Mouse (Mus musculus): Measurements from ENCODE around the gene Slc22a8. TPM values are rescaled to one million over a fixed set of nuclear protein-coding genes. Genes with fewer than 3 reads are reported as not detected.

The Slc22a8 gene
- polyA plus RNA-seq, 1 experiment from 2014 or later, result 0.62 TPM

- no peak for ATAC-seq (ENCODE audit: low FRiP score, low read depth)
- Histone ChIP-seq H3K36me3 (no peaks in the 10 kb centered on the region), H3K27ac (no peak overlapping the region), H3K4me3 (no peak overlapping the region), H3K9me3 (no peaks in the 10 kb centered on the region), H3K27me3 (replicated peaks) (no peaks in the 10 kb centered on the region), H3K9ac (no peak overlapping the region), H3K4me1 (no peaks in the 10 kb centered on the region), H3K4me2 (replicated peaks) (no peak overlapping the region)
- WGBS, result 79% methylated on average over 3 of the region's 3 CpGs
Observed at GRCm38 (mm10) chr19:8602914-8603313, 11.9 kb downstream of the Slc22a8 start.

GRCm38 (mm10) chr19:8604536-8605240 lies 13.6 kb downstream of the Slc22a8 start:
- no peak overlapping the region for H3K9ac ChIP-seq

GRCm38 (mm10) chr19:8605241-8605558 lies 14.1 kb downstream of the Slc22a8 start:
- Histone ChIP-seq H3K4me1 (no peaks in the 10 kb centered on the region), H3K27me3 (replicated peaks) (no peaks in the 10 kb centered on the region), H3K27ac (no peak overlapping the region), H3K4me2 (replicated peaks) (no peak overlapping the region), H3K36me3 (no peaks in the 10 kb centered on the region), H3K9me3 (no peaks in the 10 kb centered on the region), H3K4me3 (no peak overlapping the region), H3K9ac (no peak overlapping the region)
- no peak for ATAC-seq (ENCODE audit: low FRiP score, low read depth)
- WGBS, result 88% methylated on average over 3 of the region's 3 CpGs

More at GRCm38 (mm10) chr19:8604536-8605240, 13.6 kb downstream of the Slc22a8 start:
- Histone ChIP-seq H3K4me2 (replicated peaks) (no peak overlapping the region), H3K9me3 (no peaks in the 10 kb centered on the region), H3K36me3 (no peaks in the 10 kb centered on the region), H3K27ac (no peak overlapping the region), H3K4me1 (no peaks in the 10 kb centered on the region), H3K4me3 (no peak overlapping the region), H3K27me3 (replicated peaks) (no peaks in the 10 kb centered on the region)
- ATAC-seq (ENCODE audit: low FRiP score, low read depth), result no peak
- WGBS, result 92% methylated on average over 8 of the region's 8 CpGs

GRCm38 (mm10) chr19:8611358-8612123 lies 20.5 kb downstream of the Slc22a8 start:
- H3K4me3 ChIP-seq, result no peak overlapping the region
- H3K27me3 ChIP-seq (replicated peaks), result no peaks in the 10 kb centered on the region
- no peaks in the 10 kb centered on the region for H3K36me3 ChIP-seq
- no peak overlapping the region for H3K9ac ChIP-seq
- H3K27ac ChIP-seq, result no peak overlapping the region
- no peak for ATAC-seq (ENCODE audit: low FRiP score, low read depth)
- no peaks in the 10 kb centered on the region for H3K4me1 ChIP-seq
- H3K9me3 ChIP-seq, result no peaks in the 10 kb centered on the region
- no peak overlapping the region for H3K4me2 ChIP-seq (replicated peaks)
- WGBS, result 88% methylated on average over 8 of the region's 8 CpGs

- H3K36me3 ChIP-seq, result no peaks in the 10 kb centered on the region
- no peak overlapping the region for H3K27ac ChIP-seq
- no peak overlapping the region for H3K4me2 ChIP-seq (replicated peaks)
- H3K9ac ChIP-seq, result no peak overlapping the region
- no peaks in the 10 kb centered on the region for H3K27me3 ChIP-seq (replicated peaks)
- WGBS, result 80% methylated on average over 2 of the region's 2 CpGs
- ATAC-seq (ENCODE audit: low FRiP score, low read depth), result no peak
- H3K4me3 ChIP-seq, result no peak overlapping the region
- no peaks in the 10 kb centered on the region for H3K4me1 ChIP-seq
- no peaks in the 10 kb centered on the region for H3K9me3 ChIP-seq
Observed at GRCm38 (mm10) chr19:8613111-8613510, 22.1 kb downstream of the Slc22a8 start.

GRCm38 (mm10) chr19:8614343-8614742 lies 23.3 kb downstream of the Slc22a8 start:
- Histone ChIP-seq H3K4me2 (replicated peaks) (no peak overlapping the region), H3K36me3 (no peaks in the 10 kb centered on the region), H3K9ac (no peak overlapping the region), H3K4me3 (no peak overlapping the region), H3K27ac (no peak overlapping the region), H3K9me3 (no peaks in the 10 kb centered on the region), H3K27me3 (replicated peaks) (no peaks in the 10 kb centered on the region), H3K4me1 (no peaks in the 10 kb centered on the region)
- ATAC-seq (ENCODE audit: low FRiP score, low read depth), result no peak
- 55% methylated on average over 2 of the region's 2 CpGs for WGBS

GRCm38 (mm10) chr19:8616314-8616713 lies 25.3 kb downstream of the Slc22a8 start:
- Histone ChIP-seq H3K4me3 (no peak overlapping the region), H3K9me3 (no peaks in the 10 kb centered on the region), H3K4me2 (replicated peaks) (no peak overlapping the region), H3K4me1 (no peaks in the 10 kb centered on the region), H3K9ac (no peak overlapping the region), H3K36me3 (no peaks in the 10 kb centered on the region), H3K27ac (no peak overlapping the region), H3K27me3 (replicated peaks) (no peaks in the 10 kb centered on the region)
- ATAC-seq (ENCODE audit: low FRiP score, low read depth), result no peak
- WGBS, result 75% methylated on average over 4 of the region's 4 CpGs

GRCm38 (mm10) chr19:8617904-8618303 lies 26.9 kb downstream of the Slc22a8 start, which contains the start of gene Slc22a6:
Gene Slc22a6 (plus strand): TSS chr19:8618039.
- no peak within 1 kb of the TSS for H3K4me2 ChIP-seq (replicated peaks)
- H3K27me3 ChIP-seq (replicated peaks), result no peaks in the 10 kb centered on the region
- no peaks in the 10 kb centered on the region for H3K4me1 ChIP-seq
- H3K9ac ChIP-seq, result no peak within 1 kb of the TSS
- H3K36me3 ChIP-seq, result no peaks in the 10 kb centered on the region
- H3K4me3 ChIP-seq, result no peak within 1 kb of the TSS
- 24% methylated on average over 7 of the region's 7 CpGs for WGBS
- no peak within 1 kb of the TSS for H3K27ac ChIP-seq
- ATAC-seq (ENCODE audit: low FRiP score, low read depth), result no peak
- no peaks in the 10 kb centered on the region for H3K9me3 ChIP-seq

GRCm38 (mm10) chr19:8621098-8621497 lies 30.0 kb downstream of the Slc22a8 start:
- H3K9me3 ChIP-seq, result no peaks in the 10 kb centered on the region
- 93% methylated on average over 7 of the region's 7 CpGs for WGBS
- no peak for ATAC-seq (ENCODE audit: low FRiP score, low read depth)
- no peak overlapping the region for H3K4me3 ChIP-seq
- no peak overlapping the region for H3K4me2 ChIP-seq (replicated peaks)
- no peaks in the 10 kb centered on the region for H3K4me1 ChIP-seq
- no peaks in the 10 kb centered on the region for H3K27me3 ChIP-seq (replicated peaks)
- no peaks in the 10 kb centered on the region for H3K36me3 ChIP-seq
- no peak overlapping the region for H3K27ac ChIP-seq
- no peak overlapping the region for H3K9ac ChIP-seq

- WGBS, result 76% methylated on average over 2 of the region's 2 CpGs
- ATAC-seq (ENCODE audit: low FRiP score, low read depth), result no peak
Observed at GRCm38 (mm10) chr19:8630249-8630648, 39.2 kb downstream of the Slc22a8 start.

GRCm38 (mm10) chr19:8630826-8631225 lies 39.8 kb downstream of the Slc22a8 start:
- H3K9me3 ChIP-seq, result no peaks in the 10 kb centered on the region
- no peaks in the 10 kb centered on the region for H3K36me3 ChIP-seq
- no peaks in the 10 kb centered on the region for H3K4me1 ChIP-seq
- H3K9ac ChIP-seq, result no peak overlapping the region
- WGBS, result 86% methylated on average over 6 of the region's 6 CpGs
- H3K27ac ChIP-seq, result no peak overlapping the region
- H3K4me2 ChIP-seq (replicated peaks), result no peak overlapping the region
- ATAC-seq (ENCODE audit: low FRiP score, low read depth), result no peak
- no peak overlapping the region for H3K4me3 ChIP-seq
- H3K27me3 ChIP-seq (replicated peaks), result no peaks in the 10 kb centered on the region

More at GRCm38 (mm10) chr19:8630249-8630648, 39.2 kb downstream of the Slc22a8 start:
- Histone ChIP-seq H3K4me1 (no peaks in the 10 kb centered on the region), H3K36me3 (no peaks in the 10 kb centered on the region), H3K27ac (no peak overlapping the region), H3K4me3 (no peak overlapping the region), H3K9ac (no peak overlapping the region), H3K4me2 (replicated peaks) (no peak overlapping the region), H3K27me3 (replicated peaks) (no peaks in the 10 kb centered on the region), H3K9me3 (no peaks in the 10 kb centered on the region)

GRCm38 (mm10) chr19:8632029-8632428 lies 41.0 kb downstream of the Slc22a8 start:
- Histone ChIP-seq H3K27me3 (replicated peaks) (no peaks in the 10 kb centered on the region), H3K27ac (no peak overlapping the region), H3K36me3 (no peaks in the 10 kb centered on the region), H3K4me2 (replicated peaks) (no peak overlapping the region), H3K9me3 (no peaks in the 10 kb centered on the region), H3K9ac (no peak overlapping the region), H3K4me3 (no peak overlapping the region), H3K4me1 (no peaks in the 10 kb centered on the region)
- ATAC-seq (ENCODE audit: low FRiP score, low read depth), result no peak
- 85% methylated on average over 1 of the region's 1 CpGs for WGBS

GRCm38 (mm10) chr19:8642086-8642485 lies 51.0 kb downstream of the Slc22a8 start:
- WGBS, result 70% methylated on average over 5 of the region's 5 CpGs
- ATAC-seq (ENCODE audit: low FRiP score, low read depth), result no peak

More at GRCm38 (mm10) chr19:8642086-8642485, 51.0 kb downstream of the Slc22a8 start:
- Histone ChIP-seq H3K4me2 (replicated peaks) (no peak overlapping the region), H3K4me1 (no peaks in the 10 kb centered on the region), H3K9me3 (no peaks in the 10 kb centered on the region), H3K4me3 (no peak overlapping the region), H3K27me3 (replicated peaks) (no peaks in the 10 kb centered on the region), H3K9ac (no peak overlapping the region), H3K36me3 (no peaks in the 10 kb centered on the region), H3K27ac (no peak overlapping the region)

Data from neural tube, embryonic 12.5 days (tissue).